ENCODE assay signal across 7 mouse cellular contexts in the genomic region with DNA sequence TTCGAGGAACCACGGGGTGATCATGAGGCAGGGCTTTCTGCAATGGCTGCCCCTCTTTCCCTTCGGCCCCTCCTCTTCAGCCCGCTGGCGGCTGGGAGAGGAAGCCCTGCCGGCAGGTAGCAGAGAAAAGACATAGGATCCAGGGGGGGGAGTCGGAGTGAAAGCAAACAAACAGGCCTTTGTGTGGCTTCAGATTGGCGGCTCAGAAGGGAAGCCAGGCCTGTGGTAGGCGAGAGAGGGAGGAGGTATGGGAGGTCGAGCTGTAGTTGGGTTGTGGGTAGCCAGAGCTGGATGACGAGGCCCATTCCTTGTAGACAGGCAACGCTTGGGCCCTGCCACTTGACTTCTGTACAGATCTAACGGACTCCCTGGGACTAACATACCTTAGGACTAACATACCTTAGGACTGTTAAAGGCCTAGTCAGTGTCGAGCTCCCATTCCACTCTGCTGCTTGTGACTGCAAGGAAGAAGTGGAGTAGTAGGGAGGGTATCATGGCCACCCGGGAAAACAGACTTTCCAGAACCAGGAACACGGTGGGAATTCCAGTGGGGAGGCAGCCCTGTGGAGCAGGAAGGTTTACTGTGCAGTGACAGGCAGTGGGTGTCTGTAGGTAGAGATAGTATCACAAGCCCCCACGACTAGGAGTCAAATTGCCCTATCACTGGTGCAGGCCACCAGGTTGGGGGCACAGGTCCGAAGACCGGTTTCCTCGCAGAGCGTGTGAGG. TPM values are rescaled to one million over a fixed set of nuclear protein-coding genes. Genes with fewer than 3 reads are reported as not detected.
DNase-seq lines count a peak whose midpoint lies in the region; ATAC-seq and TF ChIP-seq lines count a peak whose summit lies in the region.

No protein-coding gene starts in this region.

- no peaks in the 10 kb centered on the region for H3K27me3 ChIP-seq in forebrain, embryonic 11.5 days (ENCODE audit: control insufficient read depth, insufficient read depth, low read length)
- no peaks in the 10 kb centered on the region for H3K27me3 ChIP-seq in hindbrain, embryonic 13.5 days
- no peaks in the 10 kb centered on the region for H3K27me3 ChIP-seq in limb, embryonic 14.5 days (ENCODE audit: control insufficient read depth, insufficient read depth, low read length)
- H3K27me3 ChIP-seq in midbrain, embryonic 13.5 days: no peaks in the 10 kb centered on the region
- no peaks in the 10 kb centered on the region for H3K27me3 ChIP-seq in spleen, adult 2 months (ENCODE audit: control insufficient read depth, insufficient read depth, low read length)

- peak overlapping the region; percentile 57 for H3K9ac ChIP-seq in forebrain, embryonic 11.5 days (ENCODE audit: low read length)
- peak overlapping the region; percentile 80 for H3K9ac ChIP-seq in hindbrain, embryonic 13.5 days
- peak overlapping the region; percentile 55 for H3K9ac ChIP-seq in limb, embryonic 14.5 days (ENCODE audit: low read depth, low read length, severe bottlenecking)
- H3K9ac ChIP-seq in midbrain, embryonic 13.5 days (replicated peaks): peak overlapping the region; percentile 76

- TF ChIP-seq CTCF in spleen, adult 2 months (IDR thresholded peaks at IDR 0.05; ENCODE audit: extremely low read depth, insufficient read depth, insufficient read length, insufficient replicate concordance): no peak

- under 1% methylated on average over 21 of the region's 21 CpGs for WGBS in forebrain, embryonic 11.5 days
- WGBS in hindbrain, embryonic 13.5 days: 1% methylated on average over 21 of the region's 21 CpGs
- WGBS in limb, embryonic 14.5 days: 4% methylated on average over 19 of the region's 21 CpGs
- under 1% methylated on average over 20 of the region's 21 CpGs for WGBS in midbrain, embryonic 13.5 days
- 5% methylated on average over 21 of the region's 21 CpGs for WGBS in spleen, adult 2 months

- no peak for TF ChIP-seq POLR2A in limb, embryonic 14.5 days (IDR thresholded peaks at IDR 0.05; ENCODE audit: borderline replicate concordance, extremely low read depth, insufficient read depth, insufficient read length)
- no peak for TF ChIP-seq POLR2A in spleen, adult 2 months (IDR thresholded peaks at IDR 0.05; ENCODE audit: low read depth, low read length)

- DNase-seq in ES-CJ7 (ENCODE audit: low read depth, low spot score): peak; percentile 54
- DNase-seq in adrenal gland, postnatal 14 days: peak; percentile 60
- peak; percentile 81 for DNase-seq in forebrain, embryonic 11.5 days (ENCODE audit: low spot score)
- DNase-seq in limb, embryonic 14.5 days (ENCODE audit: low spot score): peak; percentile 20
- DNase-seq in spleen, adult 2 months (ENCODE audit: low read depth in 1 of 2, low spot score in 2 of 2): peak in 1 of 2 experiments; percentile 25

- ATAC-seq in forebrain, embryonic 11.5 days (replicated peaks; ENCODE audit: low FRiP score): peak; percentile 48
- peak; percentile 51 for ATAC-seq in hindbrain, embryonic 13.5 days (ENCODE audit: low FRiP score)
- ATAC-seq in limb, embryonic 14.5 days (ENCODE audit: low FRiP score, low read depth): peak; percentile 7; the same call in 1 of the 2 replicates
- ATAC-seq in midbrain, embryonic 13.5 days: peak; percentile 58

- H3K4me3 ChIP-seq in forebrain, embryonic 11.5 days (ENCODE audit: low read depth, low read length): peak overlapping the region; percentile 44
- H3K4me3 ChIP-seq in hindbrain, embryonic 13.5 days: peak overlapping the region; percentile 50
- peak overlapping the region; percentile 48 for H3K4me3 ChIP-seq in limb, embryonic 14.5 days (replicated peaks; ENCODE audit: low read length)
- H3K4me3 ChIP-seq in midbrain, embryonic 13.5 days (replicated peaks): peak overlapping the region; percentile 49
- peak overlapping the region; percentile 67 for H3K4me3 ChIP-seq in spleen, adult 2 months (ENCODE audit: extremely low read depth, insufficient read depth, insufficient read length)

- peak overlapping the region; percentile 84 for H3K27ac ChIP-seq in forebrain, embryonic 11.5 days (ENCODE audit: low read depth, low read length)
- H3K27ac ChIP-seq in hindbrain, embryonic 13.5 days: peak overlapping the region; percentile 96
- H3K27ac ChIP-seq in limb, embryonic 14.5 days (replicated peaks; ENCODE audit: low read depth, low read length): peak overlapping the region; percentile 89
- peak overlapping the region; percentile 90 for H3K27ac ChIP-seq in midbrain, embryonic 13.5 days
- peak overlapping the region; percentile 96 for H3K27ac ChIP-seq in spleen, adult 2 months (ENCODE audit: insufficient read depth, low read length)

- H3K4me1 ChIP-seq in forebrain, embryonic 11.5 days (replicated peaks; ENCODE audit: control insufficient read depth, insufficient read depth, low read length): peaks cover 21% of the 10 kb centered on the region
- peaks cover 73% of the 10 kb centered on the region for H3K4me1 ChIP-seq in hindbrain, embryonic 13.5 days (replicated peaks)
- peaks cover 52% of the 10 kb centered on the region for H3K4me1 ChIP-seq in limb, embryonic 14.5 days (ENCODE audit: control insufficient read depth, insufficient read depth, low read length)
- peaks cover 62% of the 10 kb centered on the region for H3K4me1 ChIP-seq in midbrain, embryonic 13.5 days (replicated peaks)
- H3K4me1 ChIP-seq in spleen, adult 2 months (ENCODE audit: control insufficient read depth, insufficient read depth, insufficient read length): peaks cover 29% of the 10 kb centered on the region

- no peaks in the 10 kb centered on the region for H3K36me3 ChIP-seq in forebrain, embryonic 11.5 days (ENCODE audit: control insufficient read depth, insufficient read depth, low read length)
- no peaks in the 10 kb centered on the region for H3K36me3 ChIP-seq in hindbrain, embryonic 13.5 days
- no peaks in the 10 kb centered on the region; the same call in 1 of the 2 replicates for H3K36me3 ChIP-seq in limb, embryonic 14.5 days (ENCODE audit: control insufficient read depth, insufficient read depth, low read length)
- H3K36me3 ChIP-seq in midbrain, embryonic 13.5 days: no peaks in the 10 kb centered on the region
- H3K36me3 ChIP-seq in spleen, adult 2 months (ENCODE audit: control insufficient read depth, insufficient read depth, low read length): no peaks in the 10 kb centered on the region

- H3K9me3 ChIP-seq in forebrain, embryonic 11.5 days (ENCODE audit: control insufficient read depth, low read length): no peaks in the 10 kb centered on the region
- no peaks in the 10 kb centered on the region for H3K9me3 ChIP-seq in hindbrain, embryonic 13.5 days
- no peaks in the 10 kb centered on the region for H3K9me3 ChIP-seq in limb, embryonic 14.5 days (ENCODE audit: control insufficient read depth, low read length)
- no peaks in the 10 kb centered on the region for H3K9me3 ChIP-seq in midbrain, embryonic 13.5 days

- peak overlapping the region; percentile 73 for H3K4me2 ChIP-seq in forebrain, embryonic 11.5 days (ENCODE audit: low read depth, low read length, severe bottlenecking)
- peak overlapping the region; percentile 79 for H3K4me2 ChIP-seq in hindbrain, embryonic 13.5 days
- H3K4me2 ChIP-seq in limb, embryonic 14.5 days (replicated peaks; ENCODE audit: low read depth, low read length, severe bottlenecking): peak overlapping the region; percentile 76
- H3K4me2 ChIP-seq in midbrain, embryonic 13.5 days (replicated peaks): peak overlapping the region; percentile 63

RNA-seq across cellular contexts. Expression of gene Rai1, which starts 9.6 kb away (rescaled TPM):
- 38.8 and 48.3 TPM in 2 replicates for total RNA-seq in adrenal gland, postnatal 14 days (2021)
- 28.5 and 36.4 TPM in 2 replicates for polyA plus RNA-seq in forebrain, embryonic 11.5 days (2014; fragmentation: Nextera tagmentation; extraction: Ambion mirVana)
- polyA plus RNA-seq in hindbrain, embryonic 13.5 days (2015; fragmentation: Nextera tagmentation; extraction: Ambion mirVana): 32.6 and 32.7 TPM in 2 replicates
- polyA plus RNA-seq in limb, embryonic 14.5 days (2012; rRNA removed): 62.1 and 85.3 TPM in 2 replicates
- 29.7 and 33.1 TPM in 2 replicates for polyA plus RNA-seq in limb, embryonic 14.5 days (2014; fragmentation: Nextera tagmentation; extraction: Ambion mirVana)
- 32.7 and 33.8 TPM in 2 replicates for polyA plus RNA-seq in midbrain, embryonic 13.5 days (2015; fragmentation: Nextera tagmentation; extraction: Ambion mirVana)
- polyA plus RNA-seq in spleen, adult 2 months (2012; rRNA removed): 36.0 and 45.9 TPM in 2 replicates

Comparison
In these comparisons a context has a peak if more than half of its experiments do, and no peak if none do; other contexts are left out.
1. ATAC-seq: peak in every context shown above with its lines; median percentile 58 in midbrain, embryonic 13.5 days; 51 in hindbrain, embryonic 13.5 days; 48 in forebrain, embryonic 11.5 days; 7 in limb, embryonic 14.5 days.